Mouse (Mus musculus) left cerebral cortex, postnatal 4 days (tissue): ENCODE measurements at regions not wholly inside any gene's neighbourhood (a gene's known extent, or its start where the extent isn't known, plus 50 kb on each side); places are given as distances from the start of the nearest gene placed in this dataset.

Experiments
- DNase-seq: peaks from one replicate; pipeline ENCODE4 v3.0.0-alpha.2; 2022
- intact Hi-C: fragments of 180-260 bp; cut with DNase I; formaldehyde crosslinking; loops from one replicate; pipeline ENCODE4 v1.15.1; 2025

- no peak for DNase-seq
- intact Hi-C loops: no loop called here
Measured at GRCm38 (mm10) chr9:91131415-91132255, 230.6 kb upstream of the Zic4 start.

GRCm38 (mm10) chr9:91132531-91132930 lies 229.7 kb upstream of the Zic4 start:
- DNase-seq: no peak
- intact Hi-C loops: no loop called here

- intact Hi-C loops: no loop called here
- peak; percentile 25 for DNase-seq
Measured at GRCm38 (mm10) chr9:91133256-91133920, 228.8 kb upstream of the Zic4 start.

GRCm38 (mm10) chr9:91134325-91134724 lies 227.9 kb upstream of the Zic4 start:
- intact Hi-C loops: no loop called here
- DNase-seq: no peak

GRCm38 (mm10) chr9:91135107-91135506 lies 227.1 kb upstream of the Zic4 start:
- intact Hi-C loops: no loop called here
- peak; percentile 11 for DNase-seq

- DNase-seq: peak; percentile 31
- intact Hi-C loops: no loop called here
Measured at GRCm38 (mm10) chr9:91140651-91141050, 221.6 kb upstream of the Zic4 start.

GRCm38 (mm10) chr9:91151893-91152292 lies 210.3 kb upstream of the Zic4 start:
- intact Hi-C loops: no loop called here

GRCm38 (mm10) chr9:91159311-91159710 lies 202.9 kb upstream of the Zic4 start:
- no peak for DNase-seq
- intact Hi-C loops: no loop called here

More at GRCm38 (mm10) chr9:91151893-91152292, 210.3 kb upstream of the Zic4 start:
- no peak for DNase-seq

- intact Hi-C loops: no loop called here
- DNase-seq: peak; percentile 5
Measured at GRCm38 (mm10) chr9:91167871-91168270, 194.3 kb upstream of the Zic4 start.

GRCm38 (mm10) chr9:91193221-91193620 lies 169.0 kb upstream of the Zic4 start:
- no peak for DNase-seq
- intact Hi-C loops: no loop called here

GRCm38 (mm10) chr9:91193954-91194353 lies 168.3 kb upstream of the Zic4 start:
- intact Hi-C loops: no loop called here
- DNase-seq: no peak

- intact Hi-C loops: no loop called here
- DNase-seq: no peak
Measured at GRCm38 (mm10) chr9:91207281-91207680, 154.9 kb upstream of the Zic4 start.

GRCm38 (mm10) chr9:91227673-91228440 lies 134.4 kb upstream of the Zic4 start:
- DNase-seq: peak; percentile 17
- intact Hi-C loops: no loop called here

- no peak for DNase-seq
- intact Hi-C loops: no loop called here
Measured at GRCm38 (mm10) chr9:91228525-91228924, 133.7 kb upstream of the Zic4 start.

- intact Hi-C loops: no loop called here
- DNase-seq: no peak
Measured at GRCm38 (mm10) chr9:91253886-91254285, 108.3 kb upstream of the Zic4 start.

GRCm38 (mm10) chr9:91291340-91291739 lies 70.9 kb upstream of the Zic4 start:
- DNase-seq: no peak
- intact Hi-C loops: no loop called here
